Mouse (Mus musculus) embryo, embryonic 11.5 days (tissue): ENCODE measurements at regions not wholly inside any gene's neighbourhood (a gene's known extent, or its start where the extent isn't known, plus 50 kb on each side); places are given as distances from the start of the nearest gene placed in this dataset.

Experiments used
- DNase-seq: peaks from one replicate; pipeline ENCODE4 v3.0.0-alpha.2; 2012; ENCODE audit warnings: low read depth, low spot score

- DNase-seq = peak; percentile 85
These were observed 223.6 kb upstream of the Nfe2l3 start for GRCm38 (mm10) chr6:51208660-51209396.

DNA sequence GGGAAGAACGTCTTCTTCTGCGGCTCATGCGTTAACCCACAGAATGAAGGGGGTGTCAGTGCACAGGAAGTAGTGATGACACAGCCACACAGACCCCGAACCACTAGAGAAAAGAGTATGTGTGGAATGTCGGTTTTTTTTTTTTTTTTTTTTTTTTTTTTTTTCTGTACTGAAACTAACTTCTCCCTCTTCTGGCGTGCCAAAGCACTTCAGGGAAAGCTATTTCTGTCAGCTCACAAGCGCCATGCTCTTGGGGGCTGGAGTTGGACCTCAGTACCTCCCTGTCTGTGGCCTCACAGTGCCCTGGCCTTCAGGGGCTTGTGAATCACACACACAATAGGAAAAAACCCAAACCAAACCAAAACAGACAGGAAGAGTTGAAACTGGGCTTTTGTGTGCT lies 221.1 kb upstream of the Nfe2l3 start:
- no peak for DNase-seq

GRCm38 (mm10) chr6:51212216-51212615 lies 220.3 kb upstream of the Nfe2l3 start:
- no peak for DNase-seq

- no peak for DNase-seq
These were observed 217.1 kb upstream of the Nfe2l3 start for GRCm38 (mm10) chr6:51215371-51215770.

GRCm38 (mm10) chr6:51216472-51216871 lies 216.0 kb upstream of the Nfe2l3 start:
- no peak for DNase-seq

DNA sequence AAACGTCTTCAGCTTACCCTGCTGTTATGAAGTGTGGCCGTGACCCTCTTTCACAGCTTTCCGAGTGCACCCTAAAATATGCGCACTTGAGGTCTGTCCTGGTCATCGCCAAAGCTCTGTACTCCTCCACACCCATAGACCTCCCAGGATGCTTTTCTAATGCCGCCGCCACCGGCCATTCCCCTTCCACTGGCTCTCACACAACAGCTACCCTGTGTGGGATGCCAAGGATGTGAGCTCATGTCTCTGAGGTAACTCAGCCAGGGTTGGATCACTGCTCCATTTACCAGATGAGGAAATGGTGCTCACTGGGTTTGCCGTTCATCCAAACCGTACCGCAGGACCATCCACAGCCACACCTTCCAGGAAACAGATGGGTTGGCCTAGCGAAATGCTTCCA lies 212.8 kb upstream of the Nfe2l3 start:
- no peak for DNase-seq

- DNase-seq = no peak
These were observed 211.7 kb upstream of the Nfe2l3 start for GRCm38 (mm10) chr6:51220778-51221177.

DNA sequence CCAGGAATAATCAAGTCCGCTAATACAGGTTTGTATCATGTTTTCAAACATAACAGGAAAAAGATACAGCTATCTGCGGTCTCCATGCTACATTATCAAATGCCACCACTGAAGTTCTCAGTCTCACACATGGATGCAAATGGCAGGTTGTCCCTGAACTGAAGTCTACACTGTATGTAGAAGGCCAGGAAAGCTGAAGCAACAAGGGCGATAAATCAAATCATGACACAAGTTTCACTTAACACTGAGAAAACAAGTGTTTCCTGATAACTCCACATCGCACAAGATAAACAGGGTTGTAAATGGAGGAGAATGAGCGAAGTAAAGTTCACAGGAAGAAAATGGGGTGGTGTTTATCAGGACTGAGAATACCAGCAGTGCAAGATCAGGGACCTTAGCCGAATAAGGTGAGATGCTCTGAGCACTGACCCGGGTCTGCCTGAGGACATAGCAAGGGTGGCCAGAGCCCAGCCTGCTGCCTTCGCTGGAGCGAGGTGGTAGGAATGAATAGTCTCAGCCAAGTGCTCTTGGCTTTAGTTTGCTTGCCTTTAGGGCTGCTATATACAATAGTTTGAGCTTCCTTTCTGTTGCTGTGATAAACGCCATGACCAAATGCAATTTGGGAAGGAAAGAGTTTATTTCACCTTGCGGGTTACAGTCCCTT lies 196.3 kb upstream of the Nfe2l3 start:
- DNase-seq = no peak

- no peak for DNase-seq
These were observed 192.4 kb upstream of the Nfe2l3 start for GRCm38 (mm10) chr6:51240039-51240438.

DNA sequence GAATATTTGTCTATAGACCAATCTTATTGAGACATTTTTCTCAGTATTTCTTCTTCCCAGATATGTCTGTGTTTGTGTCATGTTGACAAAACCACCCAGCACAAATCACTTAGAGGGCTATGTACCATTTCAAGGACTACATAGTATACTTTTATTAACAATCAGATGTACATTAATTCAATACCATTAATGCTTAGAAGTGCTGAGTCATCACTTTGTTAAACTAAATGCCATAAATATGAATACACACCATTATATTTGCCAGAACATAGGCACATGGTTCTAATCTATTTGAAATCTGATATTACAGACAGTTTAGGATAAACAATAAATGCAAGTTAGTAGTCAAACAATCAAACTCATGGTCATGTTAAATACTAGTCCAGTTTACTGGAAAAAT lies 182.2 kb upstream of the Nfe2l3 start:
- DNase-seq = no peak

GRCm38 (mm10) chr6:51251432-51251831 lies 181.0 kb upstream of the Nfe2l3 start:
- no peak for DNase-seq

DNA sequence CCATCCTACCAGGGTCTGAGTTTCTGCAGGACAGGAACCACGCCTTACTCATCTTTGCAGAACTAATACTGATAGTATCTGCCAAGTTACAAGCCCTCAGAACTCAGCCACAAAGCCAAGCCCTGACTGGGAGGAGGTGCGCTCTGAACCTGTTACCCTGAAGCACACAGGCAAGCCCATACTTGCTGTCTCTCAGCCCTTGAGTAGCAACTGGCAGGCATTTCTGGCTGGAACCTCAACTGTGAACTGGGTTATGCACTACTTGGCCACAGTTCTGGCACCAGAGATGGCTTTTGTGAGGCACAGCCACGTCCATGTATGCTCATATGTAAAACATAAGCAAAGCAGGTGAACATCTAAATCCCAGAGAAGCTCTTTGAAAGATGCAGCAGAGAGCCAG lies 179.7 kb upstream of the Nfe2l3 start:
- no peak for DNase-seq

GRCm38 (mm10) chr6:51256631-51257030 lies 175.8 kb upstream of the Nfe2l3 start:
- no peak for DNase-seq

GRCm38 (mm10) chr6:51257524-51257923 lies 174.9 kb upstream of the Nfe2l3 start:
- no peak for DNase-seq

GRCm38 (mm10) chr6:51258304-51258703 lies 174.2 kb upstream of the Nfe2l3 start:
- no peak for DNase-seq

- DNase-seq = no peak
These were observed 168.9 kb upstream of the Nfe2l3 start for GRCm38 (mm10) chr6:51263595-51263994.

- DNase-seq = no peak
These were observed 167.1 kb upstream of the Nfe2l3 start for GRCm38 (mm10) chr6:51265329-51265728.

DNA sequence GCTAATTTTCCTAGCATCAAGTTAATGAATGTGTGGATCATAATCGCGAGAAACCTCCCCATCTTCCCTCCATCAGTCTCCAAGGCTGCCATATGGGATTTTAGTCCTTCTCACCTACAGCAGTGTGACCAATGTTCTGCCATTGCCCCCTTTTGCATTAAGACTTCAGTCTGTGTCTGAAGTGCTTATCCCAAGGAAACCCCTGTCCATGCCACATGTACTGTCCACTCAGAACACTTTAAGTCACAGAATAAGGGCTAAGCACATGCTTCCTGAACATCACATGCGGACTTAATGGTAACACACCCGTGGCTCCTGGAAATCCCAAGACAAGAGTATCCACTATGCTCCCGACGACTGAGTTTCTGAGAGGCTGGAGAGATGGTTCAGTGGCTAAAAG lies 165.7 kb upstream of the Nfe2l3 start:
- DNase-seq = no peak

DNA sequence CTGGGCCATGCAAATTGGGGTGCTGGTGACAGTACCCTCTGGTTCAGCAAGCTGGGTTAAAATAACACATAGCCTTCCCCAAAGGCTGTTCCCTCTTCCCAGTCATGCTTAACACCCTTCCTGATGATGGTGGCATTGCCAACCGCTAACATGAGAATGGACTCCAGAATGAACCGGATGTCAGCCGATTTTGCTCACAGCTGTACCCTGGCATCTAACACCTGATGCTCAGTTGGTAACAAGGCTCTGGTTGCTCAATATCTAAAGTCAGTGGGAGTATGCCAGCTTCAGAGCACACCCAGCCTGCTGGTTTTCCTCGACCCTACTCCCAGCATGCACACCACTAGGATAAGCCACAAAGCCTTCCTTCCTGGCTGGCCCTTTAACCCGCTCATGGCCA lies 164.6 kb upstream of the Nfe2l3 start:
- DNase-seq = no peak

DNA sequence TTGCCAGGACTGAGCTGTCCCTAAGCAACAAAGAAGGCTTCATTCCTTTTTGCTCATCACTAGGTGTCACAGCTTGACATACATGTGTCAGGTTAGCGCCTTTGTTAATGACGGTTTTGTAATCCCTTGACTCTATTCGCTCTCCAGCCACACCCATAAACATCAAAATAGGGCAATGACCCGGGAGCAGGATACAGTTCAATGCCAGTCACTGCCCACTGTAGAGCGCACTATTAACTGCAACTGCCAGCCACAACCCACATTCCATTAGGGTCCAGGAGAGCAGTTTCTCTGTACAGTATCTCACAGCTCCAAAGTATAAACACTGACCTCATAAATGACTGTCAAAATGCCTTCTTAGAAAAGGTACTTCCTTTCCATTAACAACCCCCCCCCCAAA lies 163.5 kb upstream of the Nfe2l3 start:
- DNase-seq = no peak

DNA sequence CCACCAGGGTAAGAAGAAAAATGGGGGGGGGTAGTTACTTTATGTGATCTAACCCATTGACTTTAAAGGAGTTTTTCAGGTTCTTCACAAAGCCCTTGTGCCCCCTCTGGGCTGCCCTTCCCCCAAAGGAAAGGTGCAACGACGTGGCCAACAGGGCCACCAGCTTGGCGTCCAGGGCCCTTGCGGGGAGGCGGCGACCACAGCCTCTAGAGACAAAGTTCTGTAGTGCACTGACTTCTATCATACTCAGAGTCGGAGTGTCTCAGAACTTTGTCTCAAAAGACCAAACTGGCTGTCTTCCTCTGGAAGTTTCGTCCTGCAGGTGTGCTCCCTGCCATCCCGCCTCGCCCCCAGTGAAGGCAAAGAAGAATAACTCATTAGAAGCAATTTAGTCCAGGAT lies 162.9 kb upstream of the Nfe2l3 start:
- no peak for DNase-seq

DNA sequence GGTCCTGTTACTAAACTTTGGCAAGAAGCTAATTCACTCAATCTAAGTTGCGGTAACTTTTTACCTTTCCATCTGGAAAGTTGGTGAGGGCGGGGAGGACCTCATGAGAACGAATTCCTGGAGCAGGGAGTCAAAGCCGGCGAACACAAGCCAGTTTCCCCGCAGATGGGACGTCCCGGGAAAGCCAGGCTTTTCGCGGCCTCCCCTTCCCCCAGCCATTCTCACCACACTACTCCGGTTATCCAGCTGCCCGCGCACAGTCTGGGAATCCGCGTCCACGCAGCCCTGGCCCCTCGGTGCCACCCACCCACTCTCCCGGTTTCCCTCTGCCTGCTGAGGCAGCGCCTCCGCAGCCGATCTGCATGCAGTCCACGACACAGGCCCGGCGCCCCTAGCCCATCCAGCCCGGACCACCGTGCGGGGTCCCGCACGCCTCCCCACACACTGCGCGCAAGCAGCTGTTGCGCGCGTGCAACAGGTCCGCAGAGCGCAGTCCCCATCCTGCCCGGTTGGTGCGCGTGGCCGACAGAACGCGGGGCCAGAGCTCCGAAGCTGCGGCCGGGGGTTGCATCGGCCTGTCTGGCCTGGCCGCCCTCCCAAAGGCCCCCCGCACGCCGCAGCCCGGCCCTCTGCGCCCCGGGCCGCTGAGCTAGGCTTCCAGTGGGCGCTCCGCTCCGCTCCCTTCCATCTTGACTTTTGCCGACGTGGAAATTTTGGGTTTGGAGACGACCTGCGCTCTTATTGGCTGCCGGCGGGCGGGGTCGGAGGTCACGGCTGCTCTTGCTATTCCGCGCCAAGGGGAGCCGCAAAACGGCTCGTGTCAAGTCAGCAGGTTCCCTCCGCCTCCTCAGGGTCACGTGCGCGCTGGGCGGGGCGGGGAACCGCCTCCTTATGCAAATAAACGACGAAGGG lies 162.0 kb upstream of the Nfe2l3 start:
- peak; percentile 93 for DNase-seq

GRCm38 (mm10) chr6:51271128-51271480 lies 161.4 kb upstream of the Nfe2l3 start:
- DNase-seq = no peak
